Mouse (Mus musculus) thymus, adult 2 months (tissue): ENCODE measurements around the gene Atg4d.

Source experiments
- CTCF ChIP-seq: fragments of 200-500 bp; IDR thresholded peaks from 2 replicates; pipeline ENCODE4 v1.5.1; 2012; ENCODE audit warnings: mild to moderate bottlenecking, control low read depth, low read length, moderate library complexity, borderline replicate concordance; ENCODE audit not compliant: control insufficient read depth, poor library complexity, insufficient read depth; ENCODE audit errors: extremely low read depth
- POLR2A ChIP-seq: fragments of 200-500 bp; IDR thresholded peaks from 2 replicates; pipeline ENCODE4 v1.6.1; 2012; ENCODE audit warnings: mild to moderate bottlenecking, low read length, control low read depth, moderate library complexity; ENCODE audit not compliant: control insufficient read depth, poor library complexity, insufficient read depth; ENCODE audit errors: extremely low read depth

DNA sequence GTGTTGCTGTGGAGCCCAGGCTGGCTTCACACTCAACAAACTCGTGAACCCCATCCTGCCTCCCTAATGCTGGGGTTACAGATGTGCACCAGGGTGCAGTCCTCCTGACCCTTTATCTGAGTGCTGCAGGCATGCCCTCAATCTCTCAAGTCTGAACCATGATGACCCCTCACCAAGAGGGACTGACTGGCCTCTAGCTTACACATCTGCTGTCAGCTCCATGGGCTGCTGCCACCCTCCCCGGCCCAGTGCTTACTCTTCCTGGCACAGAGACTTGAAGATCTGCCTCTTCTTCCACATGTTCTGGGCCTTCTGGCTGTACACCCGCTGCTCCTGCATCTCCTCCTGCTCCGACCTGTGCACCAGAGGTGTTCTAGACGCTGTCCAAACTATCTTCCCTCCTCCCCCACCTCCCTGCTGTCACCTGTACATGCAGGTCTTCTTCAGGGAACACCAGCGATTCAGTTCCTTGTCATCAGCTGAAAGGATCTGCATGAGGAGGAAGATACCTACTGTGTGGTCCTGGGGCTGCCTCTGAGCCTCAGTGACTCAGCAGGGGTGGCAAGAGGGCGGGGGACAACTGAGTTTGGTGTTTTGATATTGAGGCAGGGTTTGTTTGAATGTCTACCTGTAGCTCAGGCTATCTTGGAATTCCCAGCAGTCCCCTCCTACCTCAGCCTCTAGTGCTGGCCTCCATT lies 10.1 kb downstream of the Atg4d start:
- TF ChIP-seq POLR2A (no peak), CTCF (no peak)
